Mouse (Mus musculus) embryonic facial prominence, embryonic 13.5 days (tissue): ENCODE measurements around the gene Naa16. TPM values are rescaled to one million over a fixed set of nuclear protein-coding genes. Genes with fewer than 3 reads are reported as not detected.

Source experiments
- ATAC-seq: fragments of 200-750 bp; cut with Nextera tagmentation; 2 replicates; pipeline ENCODE4 v1.8.0; 2017; ENCODE audit warnings: low read depth; ENCODE audit not compliant: insufficient number of reproducible peaks, insufficient read depth, low FRiP score, low TSS enrichment
- H3K27ac ChIP-seq: fragments of 300-500 bp; sonication (generic); 2 replicates; pipeline ENCODE4 v1.5.1; 2015; ENCODE audit warnings: moderate library complexity, mild to moderate bottlenecking, inconsistent platforms
- H3K27me3 ChIP-seq: fragments of 300-500 bp; sonication (generic); 2 replicates; pipeline ENCODE4 v1.6.1; 2015; ENCODE audit warnings: mild to moderate bottlenecking, inconsistent platforms
- H3K36me3 ChIP-seq: fragments of 300-500 bp; sonication (generic); 2 replicates; pipeline ENCODE4 v1.6.1; 2015; ENCODE audit warnings: mild to moderate bottlenecking, inconsistent platforms
- H3K4me1 ChIP-seq: fragments of 300-500 bp; sonication (generic); 2 replicates; pipeline ENCODE4 v1.6.1; 2015; ENCODE audit warnings: inconsistent platforms
- H3K4me2 ChIP-seq: fragments of 300-500 bp; sonication (generic); 2 replicates; pipeline ENCODE4 v1.6.1; 2015; ENCODE audit warnings: moderate library complexity, mild to moderate bottlenecking, inconsistent platforms
- H3K4me3 ChIP-seq: fragments of 300-500 bp; sonication (generic); 2 replicates; pipeline ENCODE4 v1.5.1; 2015; ENCODE audit warnings: mild to moderate bottlenecking, inconsistent platforms
- H3K9ac ChIP-seq: fragments of 300-500 bp; sonication (generic); 2 replicates; pipeline ENCODE4 v1.6.1; 2015; ENCODE audit warnings: mild to moderate bottlenecking, inconsistent platforms
- H3K9me3 ChIP-seq: fragments of 300-500 bp; sonication (generic); 2 replicates; pipeline ENCODE4 v1.6.1; 2016; ENCODE audit warnings: inconsistent platforms
- WGBS: fragments of 180-500 bp; shearing (Covaris S2); methylation state at CpG from one replicate; pipeline ENCODE4 v1.1.7; 2015; ENCODE audit warnings: mixed read lengths; 5-methylcytosine and 5-hydroxymethylcytosine counted together
- polyA plus RNA-seq: library from polyadenylated mRNA; unstranded; fragments of >200 nt; fragmentation: Nextera tagmentation; extraction: Ambion mirVana; gene quantifications from 2 replicates; pipeline ENCODE4 v1.2.1, GENCODE M21; 2015

The Naa16 gene
- polyA plus RNA-seq, 1 experiment from 2014 or later: 51.0 TPM

- no peak overlapping the region for H3K9ac ChIP-seq
- no peaks in the 10 kb centered on the region for H3K36me3 ChIP-seq
- ATAC-seq: no peak
- peaks cover 75% of the 10 kb centered on the region for H3K4me1 ChIP-seq
- H3K4me2 ChIP-seq: no peak overlapping the region
- H3K27me3 ChIP-seq: 0 out of 2 replicates have a peak, but pooled peaks cover 3% of the 10 kb centered on the region
- H3K9me3 ChIP-seq: no peaks in the 10 kb centered on the region
- H3K4me3 ChIP-seq: no peak overlapping the region
- H3K27ac ChIP-seq: no peak overlapping the region
- WGBS: 83% methylated on average over 9 of the region's 9 CpGs
These were observed 95.0 kb downstream of the Naa16 start for GRCm38 (mm10) chr14:79295579-79295978.

GRCm38 (mm10) chr14:79294950-79295349 is 95.6 kb downstream of the Naa16 start:
- no peaks in the 10 kb centered on the region for H3K9me3 ChIP-seq
- no peak overlapping the region for H3K9ac ChIP-seq
- no peaks in the 10 kb centered on the region for H3K27me3 ChIP-seq
- no peak overlapping the region for H3K4me3 ChIP-seq
- H3K4me2 ChIP-seq: no peak overlapping the region
- no peak overlapping the region for H3K27ac ChIP-seq
- H3K36me3 ChIP-seq: no peaks in the 10 kb centered on the region
- no peak for ATAC-seq
- peaks cover 75% of the 10 kb centered on the region for H3K4me1 ChIP-seq
- 65% methylated on average over 5 of the region's 5 CpGs for WGBS

DNA sequence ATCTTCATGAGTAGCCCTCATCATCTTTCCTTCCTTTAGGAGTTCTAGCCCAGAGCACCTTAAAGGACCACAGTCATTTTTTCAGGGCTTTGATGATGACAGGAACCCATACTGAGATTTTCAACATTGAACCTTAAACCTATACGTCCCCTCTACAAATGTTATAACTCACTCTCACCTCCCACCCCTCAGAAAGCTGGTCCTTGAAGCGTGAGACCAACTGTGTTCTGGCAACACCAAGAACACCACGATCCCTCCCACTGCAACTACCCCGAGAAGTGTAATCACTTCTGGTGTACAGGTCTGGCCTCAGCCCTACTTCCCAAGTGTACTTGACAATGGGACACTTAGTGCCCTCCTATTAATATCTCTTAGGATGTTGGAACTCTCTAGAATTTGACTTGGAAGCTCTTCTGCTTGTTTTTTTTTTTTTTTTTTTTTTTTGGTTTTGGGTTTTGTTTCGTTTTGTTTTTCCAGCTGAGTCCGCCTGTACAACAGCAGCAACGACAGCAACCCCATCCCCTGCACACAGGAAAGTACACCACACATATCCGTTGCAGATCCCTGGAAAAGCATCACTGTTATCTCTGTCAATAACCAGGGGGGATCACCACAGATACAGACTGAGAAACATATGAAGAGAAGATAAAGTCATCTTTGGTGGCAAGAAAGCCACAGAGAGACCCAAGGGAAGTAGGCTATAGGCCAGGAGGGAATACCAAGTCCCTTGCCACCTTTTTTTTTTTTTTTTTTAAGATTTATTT is 96.3 kb downstream of the Naa16 start:
- Histone ChIP-seq H3K9me3 (no peaks in the 10 kb centered on the region), H3K36me3 (no peaks in the 10 kb centered on the region), H3K9ac (no peak overlapping the region), H3K27ac (no peak overlapping the region), H3K4me1 (peaks cover 78% of the 10 kb centered on the region), H3K27me3 (no peaks in the 10 kb centered on the region), H3K4me2 (0 out of 2 replicates have a peak overlapping the region, but pooled peaks have one; percentile 30), H3K4me3 (no peak overlapping the region)
- WGBS: 76% methylated on average over 8 of the region's 8 CpGs
- no peak for ATAC-seq

DNA sequence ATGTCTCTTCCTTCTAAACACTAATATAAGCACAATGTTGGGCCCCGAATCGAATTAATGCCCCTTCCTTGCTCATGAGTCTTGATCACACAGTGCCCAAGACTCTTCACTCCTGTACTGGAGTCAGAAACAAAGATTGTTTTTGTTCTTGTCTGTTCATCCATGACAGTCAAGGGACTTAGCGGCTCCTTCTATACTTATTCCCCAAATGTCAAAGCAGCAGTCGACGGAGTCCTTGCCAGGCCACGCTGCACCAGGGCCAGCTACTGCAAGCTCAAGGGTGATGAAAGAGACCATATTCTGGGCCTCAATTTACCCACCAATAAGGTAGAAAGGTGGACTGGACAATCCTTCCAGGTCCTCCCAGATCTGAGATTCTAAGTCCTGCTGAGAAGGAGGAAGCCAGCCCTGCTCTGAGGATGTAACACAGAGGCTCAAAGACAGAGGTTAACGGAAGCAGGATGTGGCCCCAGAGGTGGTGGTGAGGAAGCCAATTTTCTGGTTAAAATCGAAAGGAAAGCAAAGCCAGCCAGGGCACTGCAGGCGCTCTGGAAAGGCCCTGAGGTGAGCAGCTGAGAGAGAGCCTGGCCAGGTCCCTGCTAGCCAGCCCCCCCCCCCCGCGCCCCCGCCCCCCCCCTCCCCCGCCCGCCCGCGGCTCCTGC is 97.3 kb downstream of the Naa16 start:
- Histone ChIP-seq H3K9me3 (no peaks in the 10 kb centered on the region), H3K27me3 (no peaks in the 10 kb centered on the region), H3K4me2 (peak overlapping the region; percentile 30), H3K36me3 (peaks cover 3% of the 10 kb centered on the region), H3K9ac (no peak overlapping the region), H3K4me1 (peaks cover 68% of the 10 kb centered on the region), H3K4me3 (no peak overlapping the region), H3K27ac (peak overlapping the region; percentile 44)
- 33% methylated on average over 9 of the region's 16 CpGs for WGBS
- no peak for ATAC-seq

- peaks cover 56% of the 10 kb centered on the region for H3K4me1 ChIP-seq
- H3K27ac ChIP-seq: no peak overlapping the region
- peaks cover 7% of the 10 kb centered on the region for H3K36me3 ChIP-seq
- H3K9me3 ChIP-seq: no peaks in the 10 kb centered on the region
- H3K9ac ChIP-seq: no peak overlapping the region
- ATAC-seq: no peak
- H3K4me3 ChIP-seq: no peak overlapping the region
- 88% methylated on average over 4 of the region's 4 CpGs for WGBS
- H3K4me2 ChIP-seq: no peak overlapping the region
- H3K27me3 ChIP-seq: no peaks in the 10 kb centered on the region
These were observed 98.9 kb downstream of the Naa16 start for GRCm38 (mm10) chr14:79291629-79292028.

DNA sequence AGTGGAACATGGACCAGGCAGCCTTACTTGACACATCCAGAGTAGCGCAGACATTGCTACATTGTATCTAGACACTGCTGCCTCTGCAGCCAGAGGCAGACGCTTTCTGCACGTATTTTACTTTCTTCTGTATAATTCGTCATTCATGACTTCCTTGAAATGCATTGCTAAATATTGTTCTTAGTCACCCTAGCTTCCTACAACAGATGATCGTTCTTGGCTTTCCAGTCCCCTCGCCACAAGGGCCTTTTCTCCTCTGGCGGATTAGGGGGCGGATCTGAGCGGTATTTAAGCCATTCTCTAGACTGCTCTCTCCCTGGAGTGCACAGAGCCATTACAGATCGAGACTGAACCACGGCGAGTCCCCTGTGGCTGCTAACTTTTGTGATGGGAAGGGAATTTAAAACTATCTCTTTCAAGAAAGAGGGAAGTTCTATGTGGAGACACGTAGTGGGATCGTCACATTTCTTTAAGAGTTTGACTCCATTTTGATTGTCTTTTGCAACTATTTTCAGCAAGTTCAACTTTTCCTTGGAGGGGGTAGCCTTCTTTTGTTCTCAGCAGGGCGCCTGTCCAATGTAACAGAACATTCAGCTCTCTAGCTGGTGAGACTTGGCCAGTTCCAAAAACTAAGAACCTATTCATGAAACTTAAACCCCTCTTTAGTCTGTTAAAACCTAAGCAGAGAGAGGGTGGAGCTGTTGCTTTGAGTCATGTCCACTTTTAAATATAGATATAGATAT is 99.7 kb downstream of the Naa16 start:
- Histone ChIP-seq H3K27ac (no peak overlapping the region; the same call in 1 of the 2 replicates), H3K4me1 (peaks cover 52% of the 10 kb centered on the region), H3K9ac (no peak overlapping the region), H3K4me3 (no peak overlapping the region), H3K27me3 (no peaks in the 10 kb centered on the region), H3K9me3 (no peaks in the 10 kb centered on the region), H3K36me3 (peaks cover 7% of the 10 kb centered on the region), H3K4me2 (peak overlapping the region; percentile 36)
- ATAC-seq: no peak
- WGBS: 25% methylated on average over 15 of the region's 15 CpGs

GRCm38 (mm10) chr14:79289909-79290308 is 100.7 kb downstream of the Naa16 start:
- 32% methylated on average over 9 of the region's 9 CpGs for WGBS
- Histone ChIP-seq H3K27me3 (no peaks in the 10 kb centered on the region), H3K9ac (no peak overlapping the region), H3K9me3 (no peaks in the 10 kb centered on the region), H3K36me3 (peaks cover 7% of the 10 kb centered on the region), H3K4me3 (no peak overlapping the region), H3K4me1 (peaks cover 44% of the 10 kb centered on the region), H3K27ac (no peak overlapping the region), H3K4me2 (no peak overlapping the region)
- no peak for ATAC-seq

DNA sequence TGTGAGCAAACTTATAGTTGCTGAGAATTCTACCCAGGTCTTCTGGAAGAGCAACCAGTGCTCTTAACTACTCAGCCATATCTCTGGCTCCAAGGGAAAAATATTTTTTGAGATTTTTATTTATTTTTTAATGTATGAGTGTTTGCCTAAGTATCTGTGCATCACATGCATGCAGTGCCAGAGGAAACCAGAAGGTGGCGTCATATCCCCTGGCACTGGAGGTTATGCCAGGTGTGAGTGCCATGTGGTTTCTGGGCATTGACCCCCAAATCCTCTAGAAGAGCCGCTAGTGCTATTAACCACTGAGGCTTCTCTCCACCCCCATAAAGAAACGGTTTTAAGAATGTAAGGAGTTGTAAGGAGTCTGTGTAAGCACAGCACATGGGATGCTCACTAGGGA is 102.3 kb downstream of the Naa16 start:
- ATAC-seq: no peak
- no peaks in the 10 kb centered on the region for H3K27me3 ChIP-seq
- H3K4me3 ChIP-seq: no peak overlapping the region
- peaks cover 7% of the 10 kb centered on the region for H3K36me3 ChIP-seq
- H3K4me1 ChIP-seq: peaks cover 35% of the 10 kb centered on the region
- no peak overlapping the region for H3K27ac ChIP-seq
- no peak overlapping the region for H3K4me2 ChIP-seq
- no peaks in the 10 kb centered on the region for H3K9me3 ChIP-seq
- H3K9ac ChIP-seq: no peak overlapping the region
- WGBS: 68% methylated on average over 3 of the region's 3 CpGs

DNA sequence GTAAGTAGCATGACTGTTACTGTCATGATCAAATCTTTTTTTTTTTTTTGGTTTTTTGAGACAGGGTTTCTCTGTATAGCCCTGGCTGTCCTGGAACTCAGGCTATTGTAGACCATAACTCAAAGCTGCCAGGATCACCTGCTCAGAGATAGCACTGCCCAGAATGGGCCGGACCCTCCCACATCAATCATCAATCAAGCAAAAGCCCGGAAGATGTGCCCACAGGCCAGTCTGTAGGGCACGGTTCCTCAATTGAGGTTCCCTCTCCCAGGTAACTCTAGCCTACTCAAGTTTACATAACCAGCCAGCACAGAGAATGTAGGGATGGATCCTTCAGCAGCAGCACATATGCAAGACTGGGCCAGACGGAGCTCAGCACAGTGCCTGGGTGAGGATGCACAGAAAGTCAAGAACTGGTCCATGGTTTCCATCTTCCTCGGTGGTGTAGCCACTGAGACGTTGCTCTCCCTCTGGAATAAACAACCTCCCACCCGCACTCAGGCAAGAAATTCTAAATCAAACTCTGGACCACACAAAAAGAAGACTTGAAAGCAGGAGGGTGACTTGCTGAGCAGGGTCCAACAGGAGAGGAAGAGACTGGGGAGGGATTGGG is 103.2 kb downstream of the Naa16 start:
- no peak overlapping the region for H3K4me2 ChIP-seq
- ATAC-seq: no peak
- 87% methylated on average over 7 of the region's 7 CpGs for WGBS
- no peaks in the 10 kb centered on the region for H3K27me3 ChIP-seq
- peaks cover 26% of the 10 kb centered on the region for H3K4me1 ChIP-seq
- H3K27ac ChIP-seq: no peak overlapping the region
- H3K9ac ChIP-seq: no peak overlapping the region
- H3K9me3 ChIP-seq: no peaks in the 10 kb centered on the region
- H3K36me3 ChIP-seq: peaks cover 7% of the 10 kb centered on the region
- H3K4me3 ChIP-seq: no peak overlapping the region

DNA sequence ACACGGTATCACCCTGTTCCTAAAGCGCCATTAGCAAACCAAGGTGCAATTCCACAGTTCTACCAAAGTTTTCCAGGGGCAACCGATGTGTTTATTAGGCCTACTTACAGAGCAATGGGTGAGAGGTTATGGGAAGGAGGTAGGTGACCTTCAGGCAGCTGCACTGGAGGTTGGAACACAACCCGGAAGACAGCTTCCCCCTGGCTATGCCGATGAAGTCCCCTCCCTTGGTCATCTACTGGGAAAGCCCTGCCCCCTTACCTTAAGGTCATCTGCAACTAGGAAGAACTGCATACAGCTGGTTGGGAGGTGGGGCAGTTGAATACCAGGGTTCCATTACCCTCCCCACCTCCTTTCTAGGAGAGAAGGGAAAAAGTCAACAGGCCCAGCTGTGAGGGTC is 105.0 kb downstream of the Naa16 start:
- WGBS: 93% methylated on average over 5 of the region's 5 CpGs
- ATAC-seq: no peak
- Histone ChIP-seq H3K9me3 (no peaks in the 10 kb centered on the region), H3K27ac (no peak overlapping the region), H3K27me3 (no peaks in the 10 kb centered on the region), H3K4me2 (no peak overlapping the region), H3K9ac (no peak overlapping the region), H3K4me3 (no peak overlapping the region), H3K36me3 (peaks cover 7% of the 10 kb centered on the region), H3K4me1 (peaks cover 11% of the 10 kb centered on the region)

DNA sequence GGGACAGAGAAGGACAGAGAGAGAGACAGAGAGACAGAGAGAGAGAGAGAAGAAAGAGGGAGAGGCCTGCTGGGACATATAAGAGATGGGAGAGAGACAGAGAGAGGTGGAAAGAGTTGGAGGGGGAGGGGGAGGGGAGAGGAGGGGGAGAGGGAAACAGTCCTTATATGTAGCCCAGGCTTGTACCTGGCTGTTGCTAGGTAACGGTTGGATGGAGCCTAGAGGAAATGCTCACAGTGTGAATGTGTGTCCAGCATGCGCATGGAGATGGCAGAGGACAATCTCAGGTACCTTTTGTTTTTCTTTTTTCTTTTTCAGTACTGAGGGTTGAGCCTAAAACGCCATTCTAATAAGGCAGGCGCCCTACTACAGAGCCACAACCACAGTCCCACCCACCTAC is 106.0 kb downstream of the Naa16 start:
- H3K27ac ChIP-seq: no peak overlapping the region
- 82% methylated on average over 4 of the region's 4 CpGs for whole genome bisulfite sequencing
- H3K27me3 ChIP-seq: no peaks in the 10 kb centered on the region
- ATAC-seq: no peak
- H3K9me3 ChIP-seq: no peaks in the 10 kb centered on the region
- H3K9ac ChIP-seq: no peak overlapping the region
- H3K4me1 ChIP-seq: peaks cover 6% of the 10 kb centered on the region
- H3K4me3 ChIP-seq: no peak overlapping the region
- H3K36me3 ChIP-seq: peaks cover 7% of the 10 kb centered on the region
- H3K4me2 ChIP-seq: no peak overlapping the region
